Mouse (Mus musculus): ENCODE results near the gene Dnttip1.

DNA sequence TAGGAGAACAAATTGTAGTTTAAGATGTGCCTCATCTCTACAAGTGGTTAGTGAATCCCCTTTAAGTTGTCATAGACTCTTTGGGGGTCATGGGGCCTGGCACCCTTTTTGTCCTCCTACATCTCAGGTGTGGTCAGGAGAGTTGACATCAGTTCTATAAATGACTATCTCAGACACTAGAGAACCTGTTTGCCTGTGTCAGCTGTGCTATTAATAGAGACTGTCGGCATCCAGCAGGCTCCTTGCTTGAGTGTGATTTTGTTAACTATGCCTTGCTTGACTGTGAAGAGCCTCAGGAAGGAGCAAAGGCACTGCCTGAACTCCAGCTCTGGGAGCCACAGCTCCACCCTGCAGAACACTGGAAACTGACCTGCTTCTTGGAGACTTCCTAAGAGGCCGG is 9.0 kb downstream of the Dnttip1 start:
- TF ChIP-seq POLR2A (IDR thresholded peaks at IDR 0.05; ENCODE audit: borderline replicate concordance, low read depth, low read length), result no peak
- no peak for TF ChIP-seq CTCF (IDR thresholded peaks at IDR 0.05; ENCODE audit: low read depth, low read length)
